Mouse (Mus musculus) regulatory T cell (primary cell): ENCODE measurements around the gene Eif6.

Experiments used
- in situ Hi-C: fragments of 300-600 bp; cut with MboI, MseI; formaldehyde crosslinking; loops from one replicate; pipeline ENCODE4 v1.15.1; 2025; ENCODE audit warnings: high pct_unique_total_duplicates

The Eif6 gene

DNA sequence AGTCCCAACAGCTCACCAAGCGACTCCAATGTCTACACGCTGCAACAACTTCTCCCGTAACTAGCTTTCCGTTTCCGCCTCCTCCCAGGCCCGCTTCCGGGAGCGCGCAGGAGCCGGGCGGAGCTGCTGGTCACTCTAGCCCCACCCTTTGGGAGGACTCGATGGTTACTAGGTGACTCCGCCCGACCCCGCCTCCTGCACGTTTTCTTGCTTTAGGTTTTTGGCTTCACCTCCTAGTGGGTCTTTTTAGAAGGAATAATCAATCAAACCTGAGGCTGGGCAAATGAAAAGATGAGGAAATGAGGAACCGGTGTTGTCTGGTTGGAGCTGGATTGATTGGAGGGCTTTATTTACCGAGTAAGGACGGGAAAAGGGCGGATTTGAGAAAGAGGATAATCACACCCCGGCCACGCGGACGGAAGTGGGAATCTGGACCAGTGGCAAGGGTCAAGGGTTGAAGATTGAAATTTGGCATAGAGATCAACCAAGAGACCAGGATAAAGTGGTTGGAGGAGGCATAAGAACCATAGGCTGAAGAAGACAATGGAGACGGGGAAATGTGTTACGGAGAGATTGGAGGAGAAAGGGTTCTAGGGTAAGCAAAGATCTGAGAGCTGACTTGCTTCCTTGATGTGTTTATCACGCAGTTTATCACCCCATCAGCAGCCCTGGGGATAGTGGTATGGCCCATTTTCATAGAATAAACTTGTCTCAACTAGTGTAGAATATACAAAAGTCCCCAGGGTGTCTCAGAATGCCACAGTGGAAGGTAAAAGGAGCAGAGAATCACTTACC, at the start of gene Eif6:
Gene Eif6 (minus strand): TSS at position 296 of the 795 bp plus-strand sequence.
- in situ Hi-C loops = no loop called here

DNA sequence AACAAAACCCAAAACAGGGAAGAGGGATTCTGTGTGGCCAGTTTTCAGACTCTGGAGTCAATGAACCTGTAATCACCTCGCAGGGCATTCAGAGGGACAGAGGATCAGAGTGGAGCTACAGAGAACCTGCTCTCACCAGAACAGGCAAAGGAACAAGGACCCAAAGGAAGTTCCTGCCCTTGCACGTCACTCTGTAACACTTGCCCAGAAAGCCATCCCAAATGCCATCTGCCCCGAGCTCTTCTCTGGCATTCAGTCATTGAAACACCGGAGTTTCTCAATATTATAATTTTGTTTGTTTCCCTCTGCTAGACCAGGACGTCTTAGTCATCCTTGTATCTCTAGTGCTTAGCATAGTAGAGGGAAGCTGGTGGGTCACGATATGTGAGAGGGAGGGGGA, 46.9 kb upstream of the Eif6 start:
- in situ Hi-C loops = no loop called here

DNA sequence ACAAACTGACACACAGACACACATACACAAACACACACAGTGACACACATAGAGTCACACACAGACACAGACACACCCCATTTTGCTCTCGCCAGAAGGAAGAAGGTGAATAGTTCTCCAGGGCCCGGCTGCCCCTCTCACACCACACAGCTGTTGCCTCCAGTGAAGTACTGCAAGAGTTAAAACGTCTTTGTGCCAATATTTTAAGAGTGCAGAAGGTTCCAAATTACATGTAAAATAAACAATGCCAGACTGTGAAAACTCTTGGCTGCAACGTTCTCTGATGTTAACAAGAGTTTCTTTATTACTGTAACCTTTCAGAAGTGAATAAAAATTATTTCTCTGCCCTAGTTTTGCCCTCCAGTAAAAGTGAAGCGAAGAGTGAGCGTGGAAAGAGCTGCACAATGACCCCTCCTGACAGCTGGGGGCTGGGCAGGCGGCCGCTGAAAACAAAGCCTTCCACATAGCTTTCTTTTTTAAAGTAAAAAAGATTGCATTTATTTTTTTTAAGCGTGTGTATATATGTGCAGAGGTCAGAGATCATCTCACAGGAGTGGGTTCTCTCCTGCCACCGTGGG, 46.3 kb upstream of the Eif6 start:
- in situ Hi-C loops = no loop called here

- in situ Hi-C loops = no loop called here
Measured at GRCm38 (mm10) chr2:155872486-155872885, 45.8 kb upstream of the Eif6 start.

- in situ Hi-C loops = loop anchor here (10.0 kb wide), 1 partner anchor 1165 kb away; no protein-coding TSS in a partner anchor
Measured at GRCm38 (mm10) chr2:155869772-155870171, 43.0 kb upstream of the Eif6 start.

GRCm38 (mm10) chr2:155868320-155868719, 41.6 kb upstream of the Eif6 start:
- in situ Hi-C loops = loop anchor here (10.0 kb wide), 1 partner anchor 1164 kb away; no protein-coding TSS in a partner anchor

DNA sequence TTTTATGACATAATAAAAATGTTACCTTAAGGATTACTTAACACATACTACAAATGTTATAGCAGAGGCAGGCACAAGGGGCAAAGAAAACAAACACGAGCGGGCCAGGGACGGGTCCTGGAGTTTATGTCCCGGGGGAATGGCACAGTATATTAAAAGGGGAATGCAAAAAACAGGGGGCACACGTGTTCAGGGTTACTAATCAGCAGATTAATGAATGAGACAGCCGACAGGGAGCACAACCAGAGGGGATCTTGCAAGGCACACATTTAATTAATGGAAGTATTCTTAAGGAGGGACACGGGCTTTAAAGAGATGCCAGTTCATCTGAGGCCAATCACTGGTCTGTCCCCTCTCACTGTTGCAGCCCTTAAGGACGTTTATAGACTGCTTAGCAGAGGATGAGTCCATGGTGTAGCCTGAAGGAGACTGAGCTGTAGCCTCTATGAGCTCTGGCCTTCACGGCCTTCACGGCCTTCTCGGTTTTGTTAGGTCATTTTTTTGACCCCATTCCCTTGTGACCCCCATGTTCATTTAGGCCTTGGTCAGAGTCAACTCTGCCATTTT, 36.7 kb upstream of the Eif6 start:
- in situ Hi-C loops = loop anchor here (10.0 kb wide), 1 partner anchor 1159 kb away; no protein-coding TSS in a partner anchor

GRCm38 (mm10) chr2:155862573-155863300, 36.0 kb upstream of the Eif6 start:
- in situ Hi-C loops = loop anchor here (10.0 kb wide), 1 partner anchor 1158 kb away; no protein-coding TSS in a partner anchor

GRCm38 (mm10) chr2:155861581-155861980, 34.9 kb upstream of the Eif6 start:
- in situ Hi-C loops = loop anchor here (10.0 kb wide), 1 partner anchor 1157 kb away; no protein-coding TSS in a partner anchor

DNA sequence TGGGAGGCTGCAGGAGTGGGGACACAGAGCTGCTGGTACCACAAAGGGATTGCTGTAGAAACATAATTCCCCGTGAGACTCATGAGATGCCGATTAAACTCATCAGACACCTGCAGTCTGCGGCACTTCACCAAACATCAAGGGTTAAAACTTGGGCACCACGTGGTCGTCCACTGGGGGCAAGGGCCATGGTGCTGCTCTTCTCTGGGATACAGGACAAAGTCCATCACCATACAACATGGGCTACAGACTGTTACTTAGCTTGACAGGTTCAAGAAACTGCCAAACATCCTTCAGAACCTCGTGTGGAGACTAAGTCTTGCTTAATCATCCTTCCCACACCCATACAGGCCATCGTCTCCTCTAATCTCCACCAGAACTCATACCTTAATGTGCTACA, 33.4 kb upstream of the Eif6 start:
- in situ Hi-C loops = loop anchor here (10.0 kb wide), 1 partner anchor 1155 kb away; no protein-coding TSS in a partner anchor

GRCm38 (mm10) chr2:155852536-155852935, 25.8 kb upstream of the Eif6 start:
- in situ Hi-C loops = no loop called here

- in situ Hi-C loops = no loop called here
Measured at GRCm38 (mm10) chr2:155850120-155850519, 23.4 kb upstream of the Eif6 start.

- in situ Hi-C loops = no loop called here
Measured at GRCm38 (mm10) chr2:155849464-155849863, 22.7 kb upstream of the Eif6 start.

DNA sequence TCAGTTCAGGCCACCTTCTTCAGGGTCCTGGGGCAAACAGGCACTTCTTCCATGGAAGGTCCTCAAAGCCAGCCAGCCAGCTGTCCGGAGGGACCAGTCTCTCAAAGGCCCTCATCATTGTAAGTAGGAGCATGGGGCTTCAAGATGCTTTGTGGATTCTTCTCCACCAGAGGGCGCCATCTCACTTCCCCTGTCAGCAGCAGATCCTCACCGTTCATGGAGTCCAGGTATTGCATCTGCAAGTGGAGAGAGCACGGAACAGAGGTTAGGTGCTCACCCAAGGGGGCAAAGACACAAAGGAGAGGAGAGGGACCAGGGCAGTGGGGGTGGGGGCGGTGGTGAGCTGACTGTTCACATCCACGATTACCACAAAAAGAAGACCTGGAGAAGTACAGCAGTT, 21.6 kb upstream of the Eif6 start:
- in situ Hi-C loops = no loop called here

DNA sequence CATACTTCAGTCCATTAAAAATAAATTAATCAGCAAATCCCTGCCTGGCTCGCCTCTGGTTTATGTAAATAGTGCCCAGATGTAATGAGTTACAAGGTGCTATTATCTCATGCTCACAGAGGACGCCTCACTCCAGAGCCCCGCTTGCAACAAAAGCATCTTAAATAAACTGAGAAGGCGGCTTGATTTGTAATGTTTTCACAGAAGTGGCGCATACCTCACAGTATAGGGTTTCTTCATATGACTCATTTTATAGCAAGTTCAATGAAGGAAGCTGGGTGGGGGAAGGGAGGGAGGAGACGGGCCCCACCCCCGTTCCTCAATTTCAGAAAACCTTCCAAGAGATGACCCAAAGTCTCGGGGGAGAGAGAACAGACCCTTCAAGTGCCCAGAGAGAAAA, 20.2 kb upstream of the Eif6 start:
- in situ Hi-C loops = no loop called here

DNA sequence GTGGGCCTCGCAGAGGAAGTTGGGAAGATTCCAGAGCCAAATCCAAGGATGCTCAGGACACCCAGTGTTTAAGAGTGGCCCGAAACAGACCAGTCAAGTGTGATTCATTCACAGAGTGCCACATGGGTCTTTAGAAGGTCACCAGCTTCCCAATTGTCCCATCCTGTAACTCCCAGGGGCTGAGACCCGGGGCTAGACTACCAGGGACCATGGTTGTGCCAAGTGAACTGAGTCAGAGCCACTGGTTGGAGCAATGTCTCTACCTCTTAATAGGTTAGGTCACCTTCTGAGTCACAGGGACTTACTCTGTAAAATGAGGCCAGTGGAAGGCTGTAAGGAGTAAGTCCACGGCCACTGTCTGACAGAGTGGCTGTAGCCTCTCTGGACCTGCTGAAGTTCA, 12.2 kb upstream of the Eif6 start:
- in situ Hi-C loops = no loop called here

GRCm38 (mm10) chr2:155837961-155838360, 11.2 kb upstream of the Eif6 start:
- in situ Hi-C loops = no loop called here

- in situ Hi-C loops = loop anchor here (5.0 kb wide), 1 partner anchor 108 kb away; the partner anchor contains the start of gene Gm15557
Measured at GRCm38 (mm10) chr2:155834732-155835131, 8.0 kb upstream of the Eif6 start, which contains the start of gene Fam83c. Gene Fam83c (minus strand): TSS chr2:155834854.

GRCm38 (mm10) chr2:155832087-155832486, 5.4 kb upstream of the Eif6 start:
- in situ Hi-C loops = loop anchor here (5.0 kb wide), 1 partner anchor 110 kb away; the partner anchor contains the start of gene Gm15557

DNA sequence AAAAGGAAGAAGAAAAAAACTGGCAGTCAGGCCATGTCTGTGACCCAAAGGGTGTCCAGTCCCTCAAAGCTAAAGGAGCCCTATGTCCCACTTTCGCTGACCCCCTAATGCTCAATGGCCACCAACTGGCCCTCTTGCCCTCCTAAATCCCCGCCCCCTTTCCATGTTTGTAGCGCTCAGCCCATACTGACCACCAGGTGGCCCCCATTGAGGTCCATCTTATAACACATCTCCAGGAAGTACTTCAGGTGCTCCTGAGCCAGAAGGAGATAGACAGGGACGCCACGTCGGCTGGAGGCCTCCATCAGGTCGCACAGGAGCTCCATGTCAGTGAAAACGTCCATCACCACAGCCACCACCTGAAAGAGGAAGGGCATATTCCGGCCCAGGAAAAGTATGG, 4.6 kb upstream of the Eif6 start:
- in situ Hi-C loops = loop anchor here (5.0 kb wide), 1 partner anchor 111 kb away; the partner anchor contains the start of gene Gm15557

DNA sequence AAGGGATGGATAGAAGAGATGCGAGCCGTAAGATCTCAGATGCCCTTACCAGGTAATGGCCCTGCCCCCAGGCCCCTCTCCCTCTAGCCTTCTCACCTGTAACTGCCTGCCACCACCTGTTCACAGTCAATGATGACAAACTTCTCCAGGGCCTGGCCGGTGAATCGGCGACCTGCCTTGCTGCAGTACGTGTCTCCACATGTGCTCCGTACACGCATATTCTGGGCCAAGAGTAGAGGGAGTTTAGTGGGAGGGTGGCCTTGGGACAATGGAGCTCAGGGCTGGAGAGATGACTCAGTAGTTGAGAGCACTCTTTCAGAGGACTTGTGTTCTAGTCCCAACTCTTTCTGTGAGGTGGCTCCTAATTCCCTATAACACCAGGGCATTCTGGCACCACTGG, 4.1 kb upstream of the Eif6 start:
- in situ Hi-C loops = loop anchor here (5.0 kb wide), 1 partner anchor 111 kb away; the partner anchor contains the start of gene Gm15557
